Mouse (Mus musculus) cerebellum, adult 2 months (tissue): Measurements from ENCODE around the gene Gm14406. TPM values are rescaled to one million over a fixed set of nuclear protein-coding genes. Genes with fewer than 3 reads are reported as not detected.

Experiments
- DNase-seq, 2 experiments: peaks; one replicate each; pipeline ENCODE4 v3.0.0; 2021
- H3K27ac ChIP-seq: fragments of 200-500 bp; 2 replicates; pipeline ENCODE4 v1.5.1; 2012; ENCODE audit warnings: low read length, control low read depth, inconsistent platforms; ENCODE audit not compliant: insufficient read depth
- H3K27me3 ChIP-seq: fragments of 200-500 bp; 2 replicates; pipeline ENCODE4 v1.6.1; 2012; ENCODE audit warnings: inconsistent platforms, mild to moderate bottlenecking, low read length, moderate library complexity; ENCODE audit not compliant: control insufficient read depth, insufficient read depth
- H3K4me1 ChIP-seq: fragments of 200-500 bp; 2 replicates; pipeline ENCODE4 v1.6.1; 2011; ENCODE audit warnings: low read length; ENCODE audit not compliant: control insufficient read depth, insufficient read depth
- H3K4me3 ChIP-seq: fragments of 200-500 bp; replicated peaks from 2 replicates; pipeline ENCODE3; 2011; ENCODE audit warnings: mild to moderate bottlenecking, low read depth, low read length, control low read depth; ENCODE audit not compliant: insufficient read depth
- CTCF ChIP-seq: fragments of 200-500 bp; IDR thresholded peaks from 2 replicates; pipeline ENCODE4 v1.5.1; 2011; ENCODE audit warnings: low read depth, mild to moderate bottlenecking, control low read depth, low read length, moderate library complexity, borderline replicate concordance; ENCODE audit not compliant: insufficient read depth
- POLR2A ChIP-seq: fragments of 200-500 bp; IDR thresholded peaks from 2 replicates; pipeline ENCODE4 v1.6.1; 2011; ENCODE audit warnings: low read length, control low read depth, borderline replicate concordance; ENCODE audit not compliant: insufficient read depth
- WGBS: fragments of 180-500 bp; shearing (Covaris S2); methylation state at CpG from one replicate; pipeline ENCODE4 v1.1.7; 2018; 5-methylcytosine and 5-hydroxymethylcytosine counted together
- polyA plus RNA-seq: library from polyadenylated mRNA; depleted of rRNA; stranded (reverse); fragments of >200 nt; gene quantifications from 2 replicates; pipeline ENCODE4 v1.2.3, GENCODE M21; 2012; rRNA removed

Gm14406 gene
- polyA plus RNA-seq, 1 experiment = 0.18 TPM

- DNase-seq = no peak
- no peak overlapping the region for H3K4me3 ChIP-seq
- 78% methylated on average over 8 of the region's 8 CpGs for WGBS
- no peaks in the 10 kb centered on the region for H3K4me1 ChIP-seq
- no peaks in the 10 kb centered on the region for H3K27me3 ChIP-seq
- no peak overlapping the region for H3K27ac ChIP-seq
- TF ChIP-seq POLR2A (no peak), CTCF (no peak)
These were observed 58.0 kb downstream of the Gm14406 start for GRCm38 (mm10) chr2:177520035-177520434.

Other genes starting within 250 kb of the Gm14406 start
- gene Gm14418, start 179.9 kb downstream of the Gm14406 start, polyA plus RNA-seq = 13.3 and 13.8 TPM in 2 replicates
- gene Zfp970, start 113.5 kb downstream of the Gm14406 start, polyA plus RNA-seq = 24.7 and 29.0 TPM in 2 replicates
- gene Gm14403, start 80.0 kb downstream of the Gm14406 start, polyA plus RNA-seq = 11.4 and 14.3 TPM in 2 replicates
- 19.1 and 19.5 TPM in 2 replicates for gene Gm14322, start 181.1 kb upstream of the Gm14406 start, polyA plus RNA-seq